Mouse (Mus musculus) A20 (cell line): ENCODE measurements around the gene Cttnbp2nl.

Experiments
- DNase-seq: peaks from one replicate; pipeline ENCODE4 v3.0.0-alpha.2; 2011; ENCODE audit warnings: low read depth, low spot score

Gene Cttnbp2nl

DNA sequence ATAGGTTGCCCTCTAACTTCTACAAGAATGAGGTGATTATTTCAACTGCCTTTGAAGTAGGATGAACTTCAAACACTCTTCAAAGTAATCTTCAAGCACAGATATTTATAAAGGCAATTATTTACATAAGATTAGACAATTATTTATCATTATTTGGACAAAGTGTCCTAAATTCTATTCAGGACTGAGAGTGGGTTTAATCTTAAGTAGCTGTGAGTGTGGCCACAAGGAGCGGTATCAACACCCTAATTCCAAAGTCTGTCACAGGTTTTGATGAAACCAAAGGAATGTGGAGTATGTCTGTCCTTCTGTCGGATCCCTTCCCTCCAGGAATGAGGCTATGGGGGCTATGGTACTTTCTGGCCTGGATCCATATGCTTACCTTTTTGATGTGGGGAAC lies 38.0 kb downstream of the Cttnbp2nl start:
- DNase-seq: no peak

DNA sequence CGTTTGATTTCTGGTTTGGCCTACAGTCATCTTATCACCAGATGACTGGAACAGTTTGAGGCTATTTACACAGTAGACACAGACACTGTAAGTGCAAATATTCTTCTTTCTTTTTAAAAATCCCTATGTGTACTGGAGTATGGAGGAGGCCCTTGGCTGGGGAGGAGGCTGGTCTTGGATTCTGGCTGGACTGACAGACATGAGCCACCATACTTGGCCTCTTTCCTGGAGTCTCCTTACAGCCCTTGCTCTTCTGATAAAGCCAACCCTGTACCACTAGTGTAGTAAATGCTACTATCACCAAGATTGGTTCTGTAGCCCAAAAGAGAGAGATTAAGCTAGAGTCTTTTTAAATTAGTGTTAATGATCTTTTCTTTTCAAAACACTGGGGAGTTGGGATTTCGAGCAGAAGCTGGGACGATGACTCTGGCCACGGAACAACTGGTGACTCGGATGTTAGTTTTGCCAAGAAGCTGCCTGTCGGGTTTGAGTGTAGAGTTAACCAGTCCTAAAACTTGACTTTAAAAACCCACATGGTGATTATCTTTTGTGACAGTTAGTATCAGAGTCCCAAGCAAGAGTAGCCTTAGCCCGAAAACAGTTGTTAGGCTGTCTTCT lies 40.1 kb downstream of the Cttnbp2nl start:
- no peak for DNase-seq

DNA sequence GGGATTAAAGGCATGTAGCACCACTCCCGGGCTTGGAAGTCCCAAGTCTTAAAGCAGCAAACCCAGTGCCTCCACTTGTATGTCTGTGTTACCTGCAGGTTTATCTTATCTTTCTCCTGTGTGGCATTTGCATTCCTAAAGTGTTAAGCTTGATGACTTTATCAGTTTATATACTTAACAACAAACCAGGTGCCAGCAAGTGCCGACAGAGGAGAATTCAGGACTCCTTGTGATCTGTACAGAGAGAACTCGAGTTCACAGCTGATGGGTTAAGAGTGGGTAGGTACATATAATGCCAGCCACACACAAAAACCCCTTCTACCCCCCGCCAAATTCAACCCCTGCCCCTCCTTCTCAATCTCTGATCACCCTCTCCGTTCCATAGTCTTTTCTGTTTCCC lies 41.1 kb downstream of the Cttnbp2nl start:
- no peak for DNase-seq

DNA sequence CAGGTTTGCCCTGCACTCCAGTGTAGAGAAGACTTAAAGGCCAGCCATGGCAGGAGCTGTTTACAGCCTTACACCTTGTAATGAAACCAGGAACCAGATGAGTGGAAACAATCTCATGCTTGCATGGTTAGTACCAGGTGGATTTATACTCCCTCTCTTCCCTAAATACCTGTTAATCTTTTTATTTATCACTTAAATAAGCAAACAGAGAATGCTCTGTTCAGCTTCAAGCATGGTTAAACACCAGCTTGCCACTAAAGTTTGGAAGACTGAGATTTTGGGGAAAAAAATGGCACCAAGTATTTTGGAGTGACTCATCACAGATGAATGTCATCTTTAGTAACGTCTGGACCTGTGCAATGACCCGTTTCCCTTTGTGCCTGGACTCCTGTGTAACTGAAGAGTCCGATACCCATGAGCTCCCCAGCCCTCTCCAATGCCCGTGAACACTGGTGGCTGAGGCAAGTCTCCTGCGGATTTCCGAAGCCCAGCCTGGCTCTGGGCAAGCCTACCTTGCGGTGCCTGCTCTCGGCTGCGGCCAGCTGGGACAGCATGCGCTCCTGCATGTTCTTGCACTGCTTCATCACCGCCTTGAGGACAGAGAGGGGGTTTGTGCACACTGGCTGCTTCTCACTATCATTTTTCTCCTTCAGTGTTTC lies 42.1 kb downstream of the Cttnbp2nl start:
- no peak for DNase-seq

DNA sequence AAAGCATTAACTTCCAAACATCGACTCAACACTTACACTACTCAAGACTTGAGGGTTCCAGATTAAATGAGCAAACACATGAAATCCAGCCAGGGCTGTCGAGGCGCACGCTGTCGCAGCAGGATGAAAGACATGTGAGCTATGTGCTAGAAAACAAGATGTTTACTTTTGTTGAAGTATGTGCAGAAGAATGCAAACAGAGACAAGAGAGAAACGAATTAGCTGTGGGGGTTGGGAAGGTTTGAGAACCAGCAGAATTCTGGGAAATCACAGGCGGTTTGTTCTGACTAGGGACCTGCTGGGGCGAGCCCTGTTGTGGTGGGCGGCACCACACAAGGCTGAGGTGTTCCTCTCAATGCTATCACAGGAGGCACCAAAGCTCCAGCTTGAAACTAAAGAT lies 44.9 kb downstream of the Cttnbp2nl start:
- no peak for DNase-seq

DNA sequence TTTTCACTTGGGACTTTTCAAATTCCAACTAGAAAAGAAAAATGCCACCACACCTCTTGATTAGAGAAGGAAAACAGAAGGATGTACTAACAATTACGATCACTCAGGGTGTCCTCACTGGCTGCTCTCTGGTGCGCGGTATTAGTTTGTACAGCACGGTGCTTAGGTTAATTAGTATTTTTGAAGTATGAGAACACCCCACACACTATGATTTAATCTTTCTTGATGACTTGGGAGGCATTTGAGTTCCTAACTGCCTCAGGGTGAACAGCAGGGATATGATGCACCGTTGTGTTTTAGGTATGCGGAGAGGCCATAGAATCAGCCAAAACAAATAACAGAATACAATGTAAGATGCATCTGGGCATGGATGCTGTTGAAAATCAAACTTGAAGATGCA lies 46.8 kb downstream of the Cttnbp2nl start:
- DNase-seq: no peak

DNA sequence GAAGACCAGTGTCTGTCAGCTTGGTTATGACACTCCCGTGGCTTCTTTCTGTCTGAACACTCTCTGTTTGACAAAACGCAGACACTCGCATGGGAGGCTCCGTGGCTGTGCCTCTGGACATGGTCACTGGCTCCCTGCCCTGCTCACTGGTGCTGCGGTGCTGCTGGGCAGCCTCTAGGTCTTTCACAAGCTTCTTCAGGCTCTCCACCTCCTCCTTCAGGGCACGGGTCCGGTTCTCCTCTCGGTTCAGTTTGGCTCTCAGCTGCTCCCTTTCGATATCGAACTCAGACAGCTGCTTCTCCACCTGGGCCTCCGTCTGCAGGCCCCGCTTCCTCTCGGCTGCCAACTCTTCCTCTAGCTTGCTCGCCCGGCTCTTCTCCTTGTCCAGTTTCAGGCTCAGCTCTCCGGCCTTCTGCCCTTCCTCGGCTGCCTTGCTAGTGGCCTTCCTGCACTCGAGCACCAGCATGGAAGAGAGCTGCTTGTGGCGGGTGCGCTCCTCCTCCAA lies 47.3 kb downstream of the Cttnbp2nl start:
- DNase-seq: no peak

DNA sequence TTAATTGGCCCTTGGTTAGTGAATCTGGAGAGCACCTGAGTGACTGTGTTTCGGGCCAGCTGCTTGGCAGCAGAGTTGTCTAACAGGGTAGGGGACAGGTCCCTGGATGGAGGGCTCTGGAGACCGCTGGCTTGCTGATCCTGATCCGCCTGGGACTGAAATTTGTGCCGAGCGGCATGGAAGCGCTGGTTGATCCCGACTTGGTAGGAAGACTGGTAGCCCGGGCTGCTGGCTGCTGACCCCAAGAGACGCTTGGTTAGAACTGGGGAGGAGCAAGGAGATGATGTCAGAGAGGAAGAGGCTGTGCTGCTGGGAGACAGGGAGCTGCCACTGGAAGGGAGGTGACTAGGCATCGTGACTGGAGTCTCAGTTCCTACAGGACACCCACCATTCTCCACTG lies 47.9 kb downstream of the Cttnbp2nl start:
- DNase-seq: no peak

DNA sequence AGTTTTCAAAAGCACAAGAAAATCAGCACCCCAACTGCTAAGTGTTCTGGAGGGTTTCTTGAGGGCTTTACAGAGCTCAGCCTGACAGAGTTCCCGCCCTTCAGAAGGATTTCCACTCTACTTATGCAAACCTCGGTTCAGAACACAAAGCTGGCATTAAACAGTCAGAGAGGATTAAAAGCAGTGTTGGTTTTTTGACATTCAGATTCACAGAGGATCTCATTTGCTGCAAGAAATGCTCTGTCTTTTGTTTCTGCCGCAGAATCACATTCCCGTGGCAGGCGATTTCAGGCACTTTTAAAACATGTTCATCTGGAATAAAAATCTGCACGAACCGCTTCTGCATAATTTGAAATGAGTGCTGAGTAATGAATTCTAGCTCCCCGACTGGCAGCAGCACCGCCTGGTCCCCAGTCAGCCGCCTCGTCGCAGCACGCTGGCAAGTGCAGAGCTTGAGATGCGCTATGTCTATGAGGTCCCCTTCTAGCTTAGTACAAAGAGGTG lies 48.9 kb downstream of the Cttnbp2nl start:
- DNase-seq: no peak

DNA sequence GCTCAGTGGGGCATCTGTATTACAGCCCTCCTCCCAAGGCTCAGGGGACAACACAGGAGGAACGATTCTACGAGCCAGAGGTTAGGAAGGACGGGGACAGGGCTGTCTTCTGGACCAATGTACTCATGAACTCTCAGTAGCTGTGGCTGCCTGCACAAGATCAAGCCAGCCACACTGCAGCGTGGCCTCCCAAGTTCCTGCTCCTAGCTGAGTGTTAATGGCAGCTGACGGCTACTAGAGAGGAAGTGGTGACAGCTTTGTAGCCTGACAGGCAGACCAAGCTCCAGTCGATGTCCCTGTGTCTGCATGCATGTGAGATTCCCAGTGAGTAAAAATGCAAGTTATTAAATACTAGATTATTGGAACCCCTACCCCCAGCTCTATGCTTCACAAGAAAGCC lies 51.6 kb downstream of the Cttnbp2nl start:
- DNase-seq: no peak

DNA sequence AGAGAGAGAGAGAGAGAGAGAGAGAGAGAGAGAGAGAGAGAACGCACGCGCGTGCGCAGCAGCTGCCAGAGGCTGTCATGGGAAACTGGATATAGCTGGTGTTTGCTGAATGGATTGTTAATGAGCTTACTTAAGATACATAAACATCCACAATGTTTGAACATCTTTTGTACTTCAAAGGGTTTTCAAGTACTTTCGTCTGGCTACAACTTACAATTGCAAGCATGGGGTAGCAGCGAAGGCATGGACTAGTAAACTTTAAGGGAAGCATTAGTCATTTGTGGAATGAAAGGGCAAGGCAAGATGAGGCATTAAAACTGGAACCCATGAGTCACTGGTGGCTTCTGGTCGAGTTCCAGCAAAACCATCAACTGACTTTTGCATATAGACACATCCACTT lies 52.4 kb downstream of the Cttnbp2nl start:
- DNase-seq: no peak

DNA sequence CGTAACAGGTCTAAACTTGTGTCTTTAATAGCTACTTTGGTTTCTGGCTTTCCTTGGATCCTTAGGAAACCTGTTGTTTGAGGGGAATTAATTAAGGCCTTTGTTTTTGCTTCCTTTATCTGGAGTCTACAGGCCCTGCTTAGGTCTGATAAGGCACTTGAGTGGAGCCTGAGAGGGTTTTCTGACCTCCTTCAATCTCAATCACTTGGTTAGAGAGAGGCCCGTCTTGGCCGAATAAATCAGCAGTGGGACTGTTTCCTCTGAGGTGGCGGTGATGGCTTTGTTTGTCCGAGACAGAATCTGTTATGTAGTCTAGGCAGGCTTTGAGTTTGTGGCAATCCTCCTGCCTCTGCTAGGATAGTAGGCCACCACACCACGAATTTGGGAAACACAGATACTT lies 55.4 kb downstream of the Cttnbp2nl start:
- no peak for DNase-seq

DNA sequence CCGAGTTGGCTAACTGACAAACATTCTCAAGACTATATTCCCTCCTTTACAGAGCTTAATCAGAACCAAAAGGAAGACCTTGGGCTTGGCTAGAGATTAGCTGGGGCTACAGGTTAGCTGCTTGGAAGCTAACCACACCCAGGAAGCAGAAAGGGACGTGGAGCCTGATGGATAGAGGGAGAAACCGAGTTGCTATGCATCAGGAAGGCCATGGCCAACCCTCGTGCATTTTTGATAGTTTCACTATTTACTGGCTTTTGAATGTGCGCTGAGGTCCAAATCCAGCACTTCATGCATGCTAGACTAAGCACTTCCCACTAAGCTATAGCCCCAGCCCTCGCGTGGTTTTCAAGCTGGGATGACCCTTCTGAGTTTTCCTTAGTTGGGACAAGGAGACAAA lies 57.2 kb downstream of the Cttnbp2nl start:
- no peak for DNase-seq

DNA sequence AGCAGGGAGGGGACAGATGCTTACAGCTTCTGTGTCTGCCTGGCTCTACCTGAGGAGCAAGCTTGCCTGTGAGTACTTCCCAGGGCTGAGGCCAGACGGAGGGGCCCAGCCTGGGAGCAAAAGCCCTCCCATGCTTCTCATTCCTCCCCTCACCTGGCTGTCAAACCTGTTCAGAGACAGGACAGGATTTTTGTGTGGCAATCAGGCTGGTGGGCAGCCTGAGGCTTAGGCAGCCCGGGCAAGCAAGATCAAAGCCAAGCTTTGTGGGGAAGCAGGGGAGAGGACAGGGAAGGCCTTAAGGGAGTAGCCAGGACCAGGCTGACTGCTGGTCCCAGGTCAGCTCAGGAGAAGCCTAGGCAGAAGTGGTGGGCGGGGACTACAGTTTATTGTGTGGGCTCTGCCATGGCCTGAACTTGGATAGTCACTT lies 58.5 kb downstream of the Cttnbp2nl start:
- no peak for DNase-seq

DNA sequence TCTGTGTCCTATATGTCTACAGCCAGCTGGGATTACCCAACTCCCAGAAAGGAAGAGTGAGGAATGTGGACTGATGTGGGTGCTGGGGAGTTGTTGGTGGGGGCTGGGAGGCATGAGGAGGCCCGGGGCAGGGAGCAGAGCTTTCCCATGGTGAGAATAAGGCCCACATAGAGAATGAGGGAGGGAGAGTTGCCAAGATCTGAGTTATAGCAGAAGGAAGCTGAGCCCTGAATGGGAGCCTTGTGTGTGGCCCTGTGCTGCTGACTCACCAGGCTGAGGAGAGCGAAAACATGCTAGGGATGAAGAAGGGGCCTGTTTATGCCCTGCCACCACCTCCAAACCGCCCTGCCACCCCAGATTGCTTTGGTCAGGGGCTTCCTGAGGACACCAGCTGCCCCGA lies 59.1 kb downstream of the Cttnbp2nl start:
- no peak for DNase-seq

DNA sequence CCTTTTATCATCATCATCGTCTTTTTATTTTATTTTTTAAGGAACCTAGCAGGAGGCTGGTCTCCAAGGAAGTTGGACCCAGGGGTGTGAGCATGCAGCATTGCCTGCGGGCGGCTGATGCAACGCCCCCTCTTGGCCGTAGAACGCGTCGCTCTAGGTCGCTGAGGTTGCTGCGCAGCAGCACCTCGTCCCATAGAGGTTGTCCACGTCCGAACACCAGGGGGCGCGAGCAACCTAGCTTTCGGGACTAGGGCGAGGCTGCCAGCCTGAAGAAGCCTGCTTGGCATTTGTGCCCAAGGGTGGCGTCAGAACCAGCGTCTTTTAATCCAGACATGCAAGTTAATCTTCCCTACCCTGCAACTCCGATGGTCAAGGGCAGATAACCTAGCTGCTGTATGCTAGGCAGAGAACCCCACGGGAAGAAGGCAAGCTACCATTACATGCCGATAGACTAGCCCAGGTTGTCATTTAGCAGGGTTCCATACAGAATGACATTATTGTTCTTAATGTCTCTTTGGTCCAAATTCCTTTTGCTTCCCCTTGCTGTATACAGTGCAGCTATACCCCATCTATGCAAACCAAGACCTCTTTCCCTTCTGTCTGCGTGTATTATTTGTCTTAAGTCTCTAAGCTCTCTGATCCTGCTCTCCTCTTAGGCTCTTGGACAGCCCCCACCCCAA lies 60.1 kb downstream of the Cttnbp2nl start:
- peak; percentile 87 for DNase-seq

DNA sequence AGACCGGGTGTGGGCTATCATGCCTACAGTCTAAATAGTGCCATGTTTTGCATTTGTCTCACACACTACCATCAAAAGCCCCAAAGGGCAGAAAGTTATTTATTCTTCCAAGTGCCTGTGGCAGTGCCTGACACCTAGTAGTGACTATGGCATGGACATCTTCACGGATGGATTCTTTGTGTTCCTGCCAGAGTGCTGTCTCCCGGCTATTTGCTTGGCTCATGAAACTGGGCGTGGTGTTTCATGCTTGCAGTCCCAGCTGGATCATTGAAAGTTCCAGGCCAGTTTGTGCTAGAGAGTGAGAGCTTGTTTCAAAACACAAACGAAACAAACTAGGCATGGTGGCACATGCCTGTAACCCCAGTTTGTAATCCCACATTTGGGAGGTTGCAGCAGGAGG lies 61.2 kb downstream of the Cttnbp2nl start:
- DNase-seq: no peak

DNA sequence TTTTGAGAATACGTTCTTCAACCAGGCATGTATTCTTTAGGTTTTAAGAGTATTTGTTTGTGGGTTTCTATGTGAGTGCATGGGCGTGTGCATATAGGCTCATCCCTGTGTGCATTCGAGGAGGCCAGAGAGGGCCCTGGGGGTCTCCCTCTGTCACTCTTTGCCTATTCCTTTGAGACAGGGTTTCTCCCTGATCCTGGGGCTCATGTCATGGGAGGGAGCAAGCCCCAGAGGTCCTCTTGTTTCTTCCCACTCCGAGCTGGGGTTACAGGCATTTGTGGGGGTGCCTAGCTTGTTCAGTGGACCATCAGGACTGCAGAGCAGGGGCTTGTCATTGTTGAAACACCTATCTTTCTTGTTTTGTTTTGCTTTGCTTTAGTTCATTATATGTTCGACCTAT lies 65.1 kb downstream of the Cttnbp2nl start:
- DNase-seq: no peak

DNA sequence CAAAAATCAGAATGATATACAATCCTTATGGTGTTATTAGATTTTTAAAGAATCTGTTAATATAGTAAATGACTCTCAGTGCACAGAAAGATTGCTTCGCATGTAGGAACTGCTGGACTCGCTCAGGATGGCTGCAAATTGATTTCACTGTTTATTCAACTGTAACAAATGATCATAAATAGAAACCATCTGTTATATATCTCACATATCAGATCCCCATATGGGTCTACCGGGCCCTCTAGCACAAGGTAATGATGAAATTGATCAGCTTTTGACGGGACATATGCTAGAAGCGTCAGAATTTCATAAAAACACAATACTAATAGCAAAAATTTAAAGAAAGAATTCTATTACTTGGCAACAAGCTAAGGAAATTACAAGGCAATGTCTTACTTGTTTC lies 73.2 kb downstream of the Cttnbp2nl start:
- no peak for DNase-seq

DNA sequence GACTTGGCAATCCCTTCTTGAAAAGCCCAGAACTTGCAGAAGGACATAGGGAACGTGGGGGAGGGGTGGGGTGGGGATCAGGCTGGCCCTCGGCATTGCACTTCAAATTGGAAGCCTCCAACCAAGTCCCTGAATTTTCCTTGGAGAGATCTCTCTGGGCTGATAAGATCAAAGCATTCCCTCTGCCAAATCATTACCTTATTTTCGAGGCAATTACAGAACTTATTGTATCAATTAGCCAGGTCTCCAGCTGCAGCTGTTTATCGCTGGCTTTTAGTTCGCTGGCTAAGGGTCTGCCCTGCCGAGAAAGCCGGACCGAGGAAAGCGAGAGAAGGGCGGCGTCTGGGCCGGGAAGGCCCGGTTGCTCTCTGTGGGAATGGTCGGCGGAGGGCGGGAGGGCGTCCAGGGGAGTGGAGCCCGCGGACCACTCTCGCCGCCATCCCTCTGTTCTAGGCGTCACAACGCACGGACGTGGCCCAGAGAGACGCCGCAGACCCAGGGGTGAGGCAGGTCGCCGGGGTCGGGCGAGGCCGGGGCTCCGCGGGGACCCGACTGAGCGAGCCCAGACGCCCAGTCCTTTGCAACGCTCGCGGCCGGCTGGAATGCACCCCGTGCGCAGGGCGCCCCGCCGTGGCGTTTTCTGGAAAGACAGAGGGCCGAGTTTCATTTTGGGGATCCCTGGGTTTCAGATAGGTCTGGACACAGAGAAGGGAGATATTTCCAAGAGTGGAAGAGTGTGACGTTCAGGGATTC lies 85.2 kb downstream of the Cttnbp2nl start:
- no peak for DNase-seq

DNA sequence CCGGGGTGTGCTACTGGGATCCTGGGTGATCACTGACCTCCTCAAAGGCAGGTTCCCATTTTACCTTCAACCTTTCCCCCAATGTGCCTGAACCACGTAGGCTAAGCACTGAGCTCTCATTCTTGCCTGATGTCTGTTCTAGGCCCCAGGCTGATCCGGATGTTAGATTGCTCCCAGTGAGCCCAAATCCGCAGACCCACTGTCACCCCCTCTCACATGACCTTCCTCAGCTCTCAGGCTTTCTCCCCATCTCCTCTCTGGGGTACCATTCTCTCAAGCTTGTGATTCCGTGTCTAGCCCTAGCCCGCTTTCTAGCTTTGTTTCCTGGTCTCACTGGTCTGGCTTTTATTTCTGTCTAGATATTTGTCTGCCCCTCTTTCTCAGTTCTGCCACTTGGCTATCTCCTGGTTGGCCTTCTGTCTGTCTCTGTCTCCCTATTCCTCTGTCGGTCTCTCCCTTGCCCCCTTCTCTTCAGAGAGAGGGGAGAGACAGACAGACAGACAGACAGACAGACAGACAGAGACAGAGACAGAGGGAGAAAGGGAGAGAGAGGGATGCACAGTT lies 86.9 kb downstream of the Cttnbp2nl start:
- no peak for DNase-seq
